Comparison of ENCODE assay signal across 8 mouse cellular contexts in the genomic region with DNA sequence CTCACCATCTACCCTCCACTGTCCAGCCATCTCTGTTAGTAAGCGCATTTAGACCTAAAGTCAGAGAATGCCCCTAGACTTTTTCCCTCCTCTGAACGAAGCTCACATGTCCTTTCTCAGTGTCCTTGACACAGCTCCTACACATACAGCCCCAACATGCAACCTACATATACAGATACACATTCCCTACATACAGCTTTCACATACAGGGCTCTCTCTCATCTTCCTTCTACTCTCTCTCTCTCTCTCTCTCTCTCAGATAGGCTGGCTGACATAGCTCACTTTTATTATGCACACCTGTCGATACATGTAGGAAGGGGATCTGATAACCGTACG. TPM values are rescaled to one million over a fixed set of nuclear protein-coding genes. Genes with fewer than 3 reads are reported as not detected.
DNase-seq lines count a peak whose midpoint lies in the region; ATAC-seq and TF ChIP-seq lines count a peak whose summit lies in the region.

No protein-coding gene starts in this region.

- H3K27ac ChIP-seq in lung, embryonic 16.5 days (ENCODE audit: low read length): no peak overlapping the region
- H3K27ac ChIP-seq in limb, embryonic 12.5 days: no peak overlapping the region
- peak overlapping the region; percentile 64; the same call in 1 of the 2 replicates for H3K27ac ChIP-seq in small intestine, adult 2 months (ENCODE audit: insufficient read depth, low read depth, low read length)

- H3K4me2 ChIP-seq in lung, embryonic 16.5 days (ENCODE audit: low read depth, low read length): peak overlapping the region; percentile 60
- H3K4me2 ChIP-seq in limb, embryonic 12.5 days: peak overlapping the region; percentile 80

- 0 out of 2 replicates have a peak, but pooled peaks have one; percentile 11 for ATAC-seq in cerebellum, adult (ENCODE audit: insufficient number of reproducible peaks, low FRiP score, low TSS enrichment)
- peak; percentile 20; the same call in 1 of the 2 replicates for ATAC-seq in lung, embryonic 16.5 days (ENCODE audit: low read depth)
- no peak for ATAC-seq in limb, embryonic 12.5 days (ENCODE audit: insufficient number of reproducible peaks, insufficient read depth, low FRiP score, low TSS enrichment, low read depth)

- peak overlapping the region; percentile 95 for H3K9ac ChIP-seq in lung, embryonic 16.5 days (ENCODE audit: low read length)
- H3K9ac ChIP-seq in limb, embryonic 12.5 days (replicated peaks): no peak overlapping the region

- no peaks in the 10 kb centered on the region for H3K36me3 ChIP-seq in lung, embryonic 16.5 days (ENCODE audit: control insufficient read depth, insufficient read depth, low read length)
- no peaks in the 10 kb centered on the region for H3K36me3 ChIP-seq in limb, embryonic 12.5 days
- H3K36me3 ChIP-seq in small intestine, adult 2 months (ENCODE audit: control insufficient read depth, insufficient read depth, low read length): no peaks in the 10 kb centered on the region

- no peaks in the 10 kb centered on the region; the same call in 1 of the 2 replicates for H3K9me3 ChIP-seq in lung, embryonic 16.5 days (ENCODE audit: control insufficient read depth, low read length)
- H3K9me3 ChIP-seq in limb, embryonic 12.5 days: no peaks in the 10 kb centered on the region

- no peak for DNase-seq in cerebellum, adult 8-10 months
- DNase-seq in lung, adult 18-20 months: no peak
- no peak for DNase-seq in cerebellum, postnatal 25 days
- no peak for DNase-seq in frontal cortex, postnatal 36 days (ENCODE audit: low spot score in 2 of 2)

- WGBS in lung, embryonic 16.5 days: 29% methylated on average over 5 of the region's 5 CpGs
- 58% methylated on average over 5 of the region's 5 CpGs for WGBS in limb, embryonic 12.5 days
- WGBS in small intestine, adult 2 months: 18% methylated on average over 5 of the region's 5 CpGs

- no peak for TF ChIP-seq CTCF in small intestine, adult 2 months (IDR thresholded peaks at IDR 0.05; ENCODE audit: extremely low read depth, insufficient read length, insufficient replicate concordance, low read depth, low read length)

- no peaks in the 10 kb centered on the region for H3K27me3 ChIP-seq in lung, embryonic 16.5 days (ENCODE audit: control insufficient read depth, insufficient read depth, low read depth, low read length)
- H3K27me3 ChIP-seq in limb, embryonic 12.5 days: peaks cover 3% of the 10 kb centered on the region; the same call in 1 of the 2 replicates
- no peaks in the 10 kb centered on the region for H3K27me3 ChIP-seq in small intestine, adult 2 months (ENCODE audit: control insufficient read depth, insufficient read depth, low read length)

- peak overlapping the region; percentile 94 for H3K4me3 ChIP-seq in lung, embryonic 16.5 days (ENCODE audit: low read length)
- H3K4me3 ChIP-seq in limb, embryonic 12.5 days (replicated peaks): peak overlapping the region; percentile 92
- peak overlapping the region; percentile 83 for H3K4me3 ChIP-seq in small intestine, adult 2 months (ENCODE audit: low read depth, low read length)

- TF ChIP-seq POLR2A in small intestine, adult 2 months (IDR thresholded peaks at IDR 0.05; ENCODE audit: low read depth, low read length): no peak

- H3K4me1 ChIP-seq in lung, embryonic 16.5 days (replicated peaks; ENCODE audit: control insufficient read depth, insufficient read depth, low read length): peaks cover 14% of the 10 kb centered on the region
- peaks cover 12% of the 10 kb centered on the region for H3K4me1 ChIP-seq in limb, embryonic 12.5 days (replicated peaks)
- peaks cover 3% of the 10 kb centered on the region; the same call in 1 of the 2 replicates for H3K4me1 ChIP-seq in small intestine, adult 2 months (ENCODE audit: control insufficient read depth, insufficient read depth, insufficient read length, low read length)

RNA-seq across cellular contexts. Expression of a gene that starts 0.7 kb away (rescaled TPM):
- polyA plus RNA-seq in lung, embryonic 16.5 days (2015; fragmentation: Nextera tagmentation; extraction: Ambion mirVana): 7.1 and 7.6 TPM in 2 replicates
- 6.0 and 6.8 TPM in 2 replicates for polyA plus RNA-seq in limb, embryonic 12.5 days (2016; fragmentation: Nextera tagmentation; extraction: Ambion mirVana)
- 2.9 and 5.3 TPM in 2 replicates for polyA plus RNA-seq in small intestine, adult 2 months (2012; rRNA removed)

RNA-seq across cellular contexts. Expression of a gene that starts 6.2 kb away (rescaled TPM):
- polyA plus RNA-seq in lung, embryonic 16.5 days (2015; fragmentation: Nextera tagmentation; extraction: Ambion mirVana): 1.7 and 1.9 TPM in 2 replicates
- polyA plus RNA-seq in limb, embryonic 12.5 days (2016; fragmentation: Nextera tagmentation; extraction: Ambion mirVana): 0.40 and 0.70 TPM in 2 replicates
- 1.2 and 1.7 TPM in 2 replicates for polyA plus RNA-seq in small intestine, adult 2 months (2012; rRNA removed)
